Mouse (Mus musculus) right cerebral cortex, postnatal 36 days (tissue): ENCODE results near the gene Cend1.
A peak's percentile ranks its signal among the peaks of the same experiment; 100 is the strongest.
"Not testable (repeated sequence)": the region's sequence is repeated elsewhere in the genome, so short reads cannot be mapped to it uniquely, and the experiment has no call there.

ENCODE experiments used
- DNase-seq, 2 experiments: peaks; one replicate each; pipeline ENCODE4 v3.0.0; 2022; ENCODE audit warnings: low spot score in 2 of 2, mixed read lengths in 1 of 2

Cend1 gene

DNA sequence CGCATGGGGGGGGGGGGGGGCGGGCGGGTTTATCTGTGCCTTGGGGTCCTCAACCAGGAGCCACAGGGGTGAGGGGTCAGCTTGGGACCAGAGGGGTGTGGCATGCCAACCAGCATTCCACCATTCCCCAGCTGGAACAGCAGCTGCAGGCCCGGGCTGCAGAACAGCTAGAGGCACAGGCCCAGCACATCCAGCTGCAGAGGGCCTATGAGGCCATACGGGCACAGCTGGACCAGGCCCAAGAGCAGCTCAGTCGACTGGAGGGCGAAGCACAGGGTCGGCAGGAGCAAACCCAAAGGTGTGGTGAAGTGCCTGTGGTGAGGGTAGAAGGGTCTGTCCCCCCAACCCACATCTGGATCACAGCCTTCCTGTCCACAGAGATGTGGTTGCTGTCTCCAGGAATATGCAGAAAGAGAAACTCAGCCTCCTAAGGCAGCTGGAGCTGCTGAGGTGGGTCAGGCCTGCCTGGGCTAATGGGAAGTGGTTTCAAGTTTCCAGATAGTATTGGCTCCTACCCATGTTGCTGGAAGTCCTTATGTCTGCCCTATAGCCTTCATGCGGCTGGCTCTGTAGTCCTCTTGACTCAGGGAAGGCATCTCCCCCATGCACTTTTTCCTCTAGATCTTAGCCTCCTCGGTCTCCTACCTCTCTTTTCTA lies 36.2 kb upstream of the Cend1 start:
- DNase-seq, result no peak

DNA sequence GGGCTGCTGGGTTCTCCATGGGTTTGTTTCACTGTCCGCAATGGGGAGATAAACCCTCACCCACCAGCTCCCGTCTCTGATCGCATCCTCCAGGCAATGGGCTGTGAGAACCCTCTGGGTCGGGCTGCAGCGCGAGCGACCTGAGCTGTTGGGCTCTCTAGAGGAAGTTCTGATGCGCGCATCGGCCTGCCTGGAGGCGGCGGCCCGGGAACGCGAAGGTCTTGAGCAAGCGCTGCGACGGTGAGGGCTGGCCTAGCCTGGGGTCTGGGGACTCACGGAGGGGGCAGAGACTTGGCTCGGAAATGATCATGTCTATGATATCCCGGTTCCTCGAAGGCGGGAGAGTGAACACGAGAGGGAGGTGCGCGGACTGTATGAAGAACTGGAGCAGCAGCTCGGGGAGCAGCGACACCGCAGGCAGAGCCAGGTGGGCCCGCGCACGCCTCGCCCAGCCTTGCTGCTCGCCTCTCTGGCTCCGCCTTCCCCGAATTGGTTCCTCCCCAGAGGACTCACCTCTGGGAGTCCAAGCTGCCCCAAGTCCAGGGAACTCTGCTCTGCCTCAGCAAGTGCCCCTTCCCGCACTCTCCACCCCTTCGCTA lies 35.4 kb upstream of the Cend1 start:
- no peak for DNase-seq

DNA sequence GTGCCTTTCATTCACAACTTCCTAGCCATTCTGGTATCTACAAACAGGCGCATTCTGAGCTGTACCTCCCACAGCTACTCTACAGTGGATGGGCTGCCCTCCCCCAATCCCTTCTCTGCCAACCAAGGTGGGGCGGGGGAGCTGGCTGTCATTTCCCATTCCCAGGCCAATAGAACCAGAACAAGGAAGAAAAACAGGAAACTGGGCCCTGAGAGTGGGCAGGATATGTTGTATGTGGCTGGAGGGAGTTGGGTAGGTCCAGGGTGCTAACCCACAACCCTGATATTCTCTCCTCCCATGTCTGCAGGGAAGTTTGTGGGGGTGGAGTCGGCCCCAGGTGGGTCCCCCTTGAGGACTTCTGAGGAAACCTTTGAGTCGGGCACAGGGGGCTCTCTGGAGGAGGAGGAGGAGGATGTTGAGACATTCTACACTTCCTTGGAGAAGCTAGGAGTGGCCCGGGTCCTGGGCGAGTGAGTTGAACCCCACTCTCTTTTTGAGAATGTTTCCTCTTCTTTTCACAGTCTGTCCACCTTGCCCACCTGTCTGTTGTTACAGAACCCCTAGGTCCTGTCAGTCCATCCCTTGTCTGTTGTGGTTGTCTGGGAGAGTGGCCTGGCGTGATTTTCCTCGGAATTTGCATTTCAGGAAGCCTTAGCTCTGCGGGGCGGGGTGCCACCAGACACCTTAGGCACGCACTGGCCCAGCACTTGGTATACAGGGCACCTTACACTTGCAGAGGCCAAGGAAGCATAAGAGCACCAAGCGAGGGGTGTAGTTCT lies 34.7 kb upstream of the Cend1 start:
- no peak for DNase-seq

DNA sequence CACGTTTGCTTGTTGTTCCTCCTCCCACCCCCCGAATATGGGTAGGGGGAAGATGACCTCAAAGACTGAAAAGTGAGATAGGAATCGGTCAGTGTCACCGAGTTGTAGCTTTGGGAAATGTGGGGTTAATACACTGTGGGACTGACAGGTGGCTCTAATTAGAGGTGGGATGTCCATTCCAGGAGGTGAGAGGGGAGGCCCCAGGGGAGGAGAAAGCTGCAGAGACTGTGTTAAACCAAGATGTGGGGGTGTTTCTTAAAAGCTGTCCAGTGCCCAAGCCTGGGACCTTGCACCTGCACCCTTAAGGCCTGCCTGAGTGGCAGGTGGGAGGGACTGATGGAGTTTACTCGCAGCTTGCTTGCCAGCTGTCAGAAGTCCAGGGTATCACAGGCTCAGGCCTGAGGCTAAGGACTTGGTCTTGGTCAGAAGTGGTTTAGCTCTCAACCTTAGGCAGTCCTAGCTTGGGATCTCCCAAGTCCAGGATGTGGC lies 33.1 kb upstream of the Cend1 start:
- no peak for DNase-seq

DNA sequence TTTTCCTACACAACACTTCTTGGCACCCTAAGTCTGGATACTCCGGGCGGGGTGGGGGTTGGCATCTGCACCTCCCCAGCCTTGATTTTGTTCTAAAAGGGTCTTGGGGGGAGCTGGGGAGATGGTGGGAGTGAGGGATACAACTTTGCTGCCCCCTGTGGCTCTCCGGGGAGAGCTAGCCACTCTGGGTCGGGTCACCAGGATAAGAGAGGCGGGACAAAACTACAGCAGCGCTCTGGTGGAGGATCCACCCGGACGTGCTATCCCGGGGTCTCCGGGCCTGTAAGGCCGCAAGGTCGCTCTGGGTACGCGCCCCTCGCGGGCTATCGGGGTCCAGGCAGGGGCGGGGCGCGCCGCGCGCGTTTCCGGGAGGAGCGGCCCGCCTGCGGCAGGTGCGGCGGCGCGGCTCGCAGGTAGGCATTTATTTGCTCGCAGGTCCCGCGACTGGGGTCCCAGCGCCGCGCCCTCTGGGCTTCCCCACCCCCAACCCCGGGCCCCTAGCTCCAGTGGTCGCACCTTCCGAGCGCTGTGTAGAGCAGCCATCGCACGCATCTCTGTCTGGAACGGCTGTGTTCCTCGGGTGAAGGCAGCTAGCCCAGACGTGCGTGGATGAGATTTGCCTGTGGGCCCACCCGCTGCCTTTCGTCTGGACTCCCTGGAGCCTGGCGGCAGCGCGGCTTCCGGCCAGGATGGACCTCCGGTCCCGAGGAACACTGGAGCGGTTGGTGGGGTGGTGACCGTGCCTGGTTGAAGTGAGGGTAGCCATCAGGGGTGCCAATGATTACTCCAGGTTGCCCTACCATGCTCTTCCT lies 32.4 kb upstream of the Cend1 start:
- DNase-seq, result no peak

DNA sequence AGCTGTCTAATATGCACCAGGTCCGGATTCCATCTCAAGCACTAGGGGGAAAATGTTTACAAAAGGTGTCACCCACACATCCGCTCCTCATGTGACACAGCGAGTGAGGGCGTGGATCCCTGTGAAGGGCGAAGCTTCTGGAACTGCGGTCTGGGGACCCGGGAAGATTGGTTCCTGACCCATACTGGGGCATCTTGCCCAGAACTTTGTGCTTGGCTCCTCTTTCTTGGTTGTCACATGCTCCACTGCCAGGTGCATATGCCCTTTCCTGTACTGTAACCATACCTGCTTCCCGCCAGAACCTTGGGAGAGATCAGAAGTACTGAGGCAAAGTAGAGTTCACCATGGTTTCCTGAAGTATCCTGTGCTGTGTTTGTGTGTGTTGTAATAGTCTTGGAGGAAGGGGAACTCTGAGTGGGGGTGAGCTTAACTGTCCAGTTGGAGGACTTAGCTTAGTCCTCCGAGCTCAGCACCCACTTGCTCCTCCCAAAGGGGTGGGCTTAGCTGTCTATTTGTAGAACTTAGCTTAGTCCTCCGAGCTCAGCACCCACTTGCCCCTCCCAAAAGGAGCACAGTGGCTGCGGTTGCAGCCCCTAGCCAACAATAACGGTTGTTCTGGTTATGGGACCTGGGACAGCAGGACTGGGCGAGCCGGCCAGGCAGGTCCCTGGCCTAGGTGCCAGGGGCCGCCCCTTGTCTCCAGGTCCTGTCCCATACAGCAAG lies 31.3 kb upstream of the Cend1 start, which contains the start of gene Cracr2b:
Gene Cracr2b, plus strand, starts transcription at position 704 of the 723 bp plus-strand sequence.
- no peak for DNase-seq

DNA sequence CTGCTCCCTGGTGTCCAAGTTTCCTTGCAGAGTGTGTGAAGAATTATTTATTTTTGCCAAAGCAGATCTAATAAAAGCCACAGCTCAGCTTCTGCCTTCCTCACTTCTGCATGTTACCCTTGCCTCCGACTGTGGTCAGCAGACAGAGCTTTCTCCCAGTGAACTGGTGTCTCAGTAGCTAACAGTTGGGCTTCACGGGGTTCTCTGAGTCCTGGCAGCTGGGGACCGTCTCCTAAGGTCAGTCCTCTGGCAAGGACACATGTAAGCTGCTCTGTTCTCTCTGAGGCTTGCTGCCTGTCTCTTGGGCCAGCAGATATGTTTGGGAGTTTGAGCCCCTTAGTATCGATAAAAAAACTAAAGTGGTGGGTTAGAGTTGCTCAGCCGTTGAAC lies 30.7 kb upstream of the Cend1 start:
- no peak for DNase-seq

DNA sequence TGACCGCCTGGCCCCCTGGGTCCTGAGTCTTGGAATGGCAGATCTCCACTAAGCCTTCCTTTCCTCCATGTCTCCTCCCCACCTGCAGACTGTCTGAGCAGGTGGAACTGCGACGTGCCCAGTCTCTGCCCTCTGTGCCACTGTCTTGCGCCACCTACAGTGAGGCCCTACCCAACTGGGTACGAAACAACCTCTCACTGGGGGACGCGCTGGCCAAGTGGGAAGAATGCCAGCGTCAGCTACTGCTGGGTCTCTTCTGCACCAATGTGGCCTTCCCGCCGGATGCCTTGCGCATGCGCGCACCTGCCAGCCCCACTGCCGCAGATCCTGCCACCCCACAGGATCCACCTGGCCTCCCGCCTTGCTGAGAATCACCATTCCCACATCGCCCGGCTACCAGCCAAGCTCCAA lies 30.0 kb upstream of the Cend1 start:
- no peak for DNase-seq

DNA sequence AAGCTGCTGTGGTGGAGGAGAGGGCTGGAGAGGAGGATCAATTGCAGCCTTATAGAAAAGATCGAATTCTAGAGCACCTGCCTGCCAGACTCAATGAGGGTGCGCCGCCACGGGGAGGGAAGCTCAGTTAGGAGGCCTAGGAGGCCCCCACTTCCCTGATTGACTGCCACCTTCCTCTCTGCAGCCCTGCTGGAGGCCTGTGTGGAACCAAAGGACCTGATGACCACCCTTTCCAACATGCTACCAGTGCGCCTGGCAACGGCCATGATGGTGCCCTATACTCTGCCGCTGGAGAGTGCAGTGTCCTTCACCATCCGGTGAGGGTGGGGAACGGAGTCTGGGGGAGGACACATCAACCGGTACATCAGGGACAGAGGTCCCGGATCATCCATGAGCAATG lies 29.4 kb upstream of the Cend1 start:
- DNase-seq, result no peak

DNA sequence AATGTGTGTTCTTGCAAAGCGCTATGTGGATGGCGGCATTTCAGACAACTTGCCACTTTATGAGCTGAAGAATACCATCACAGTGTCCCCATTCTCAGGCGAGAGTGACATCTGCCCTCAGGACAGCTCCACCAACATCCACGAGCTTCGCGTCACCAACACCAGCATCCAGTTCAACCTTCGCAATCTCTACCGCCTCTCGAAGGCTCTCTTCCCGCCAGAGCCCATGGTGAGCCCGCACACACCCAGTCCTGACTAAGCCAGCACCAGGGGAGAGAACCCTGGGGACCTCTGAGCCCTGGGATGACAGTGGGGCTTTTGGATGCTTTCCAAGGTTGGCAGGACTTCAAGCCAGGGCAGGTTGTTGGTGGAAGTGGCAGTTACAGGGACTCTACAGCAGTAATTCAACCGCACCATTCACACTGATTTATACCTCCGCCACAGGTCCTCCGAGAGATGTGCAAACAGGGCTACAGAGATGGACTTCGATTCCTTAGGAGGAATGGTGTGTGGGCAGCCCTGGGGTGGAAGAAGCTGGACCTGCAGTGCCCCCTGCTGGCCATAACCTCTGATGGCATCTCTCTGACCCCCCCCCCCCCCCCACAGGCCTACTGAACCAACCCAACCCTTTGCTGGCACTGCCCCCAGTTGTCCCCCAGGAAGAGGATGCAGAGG lies 28.8 kb upstream of the Cend1 start:
- DNase-seq, result no peak

DNA sequence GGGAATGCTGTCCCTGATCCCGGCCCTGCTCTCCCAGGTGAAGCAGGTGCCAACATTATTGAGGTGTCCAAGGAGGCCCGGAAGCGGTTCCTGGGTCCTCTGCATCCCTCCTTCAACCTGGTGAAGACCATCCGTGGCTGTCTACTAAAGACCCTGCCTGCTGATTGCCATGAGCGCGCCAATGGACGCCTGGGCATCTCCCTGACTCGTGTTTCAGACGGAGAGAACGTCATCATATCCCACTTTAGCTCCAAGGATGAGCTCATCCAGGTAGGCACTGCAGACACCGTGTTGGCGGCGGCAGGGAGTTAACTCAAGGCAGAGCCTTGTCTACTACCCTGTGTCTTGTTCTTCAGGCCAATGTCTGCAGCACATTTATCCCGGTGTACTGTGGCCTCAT lies 27.9 kb upstream of the Cend1 start:
- no peak for DNase-seq

DNA sequence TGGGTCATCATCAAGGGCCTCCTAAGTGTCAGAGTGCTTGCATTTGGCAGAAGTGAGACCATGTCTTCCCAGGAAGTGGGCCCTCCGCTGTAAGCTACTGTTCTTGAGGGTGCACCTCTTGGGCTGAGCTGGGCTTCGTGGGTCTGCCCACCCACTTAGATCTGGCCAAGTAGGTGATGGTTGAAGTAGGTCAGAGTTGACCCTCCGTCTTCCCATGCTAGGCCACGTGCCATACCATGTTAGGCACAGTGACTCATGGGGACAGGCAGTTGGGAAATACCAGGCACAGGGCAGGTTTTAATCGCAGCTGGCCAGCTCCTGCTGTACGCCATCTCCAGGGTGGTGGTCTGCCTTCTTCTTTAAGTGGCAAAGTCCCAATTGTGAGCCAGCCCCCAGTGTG lies 27.4 kb upstream of the Cend1 start:
- DNase-seq, result no peak

DNA sequence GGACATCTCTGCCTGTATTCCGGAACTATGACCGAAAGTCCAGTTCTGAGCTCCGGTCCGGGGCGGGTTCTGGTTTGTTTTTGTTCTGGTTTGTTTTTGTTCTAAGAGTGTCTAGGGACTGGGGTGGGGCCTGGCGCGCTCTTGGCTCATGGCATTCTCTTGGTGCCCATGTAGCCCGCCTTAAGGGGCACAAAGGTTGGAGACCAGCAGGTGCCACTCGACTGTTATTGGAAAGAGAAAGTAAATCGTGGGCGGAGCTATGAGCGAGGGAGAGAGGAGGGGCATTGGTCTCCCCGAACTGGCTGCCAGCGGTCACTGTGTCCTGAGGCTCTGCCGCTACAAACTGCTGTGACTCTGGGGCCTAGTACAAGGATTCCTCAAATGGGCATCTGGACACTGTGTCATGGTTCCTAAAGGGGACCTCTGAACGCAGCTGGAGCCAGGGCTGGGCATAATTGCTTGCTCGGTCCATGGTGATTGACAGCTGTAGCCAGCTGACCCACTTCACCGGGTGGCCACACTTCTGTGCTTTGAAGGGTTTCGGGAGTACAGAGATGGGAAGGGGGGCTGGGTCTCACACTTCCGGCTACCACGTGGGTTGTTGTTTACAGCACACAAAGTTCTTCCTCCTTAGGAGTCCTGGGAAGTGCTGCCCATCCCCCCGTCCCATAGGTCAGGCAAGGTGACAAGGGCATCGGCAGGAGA lies 26.5 kb upstream of the Cend1 start:
- no peak for DNase-seq

DNA sequence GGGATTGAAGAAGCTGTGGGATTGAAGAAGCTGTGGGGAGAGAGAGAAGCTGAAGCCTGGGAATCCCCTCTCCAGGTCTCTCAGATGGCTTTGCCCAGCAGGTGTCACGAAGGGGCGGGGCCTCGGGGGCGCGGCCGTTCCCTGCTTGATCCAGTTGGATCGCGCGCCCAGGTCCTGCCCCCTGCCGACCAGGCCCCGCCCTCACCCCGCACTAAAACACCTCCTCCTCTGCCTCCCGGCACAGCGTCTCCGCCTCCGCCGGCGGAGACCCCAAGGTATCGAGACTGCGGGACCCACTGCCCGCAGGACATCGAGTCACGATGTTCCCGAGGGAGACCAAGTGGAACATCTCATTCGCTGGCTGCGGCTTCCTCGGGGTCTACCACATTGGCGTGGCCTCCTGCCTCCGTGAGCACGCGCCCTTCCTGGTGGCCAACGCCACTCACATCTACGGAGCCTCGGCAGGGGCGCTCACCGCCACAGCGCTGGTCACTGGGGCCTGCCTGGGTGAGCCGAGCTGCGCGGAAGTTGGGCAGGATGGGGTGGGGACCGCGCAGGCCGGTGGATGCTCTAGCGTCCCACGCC lies 25.8 kb upstream of the Cend1 start, which contains the start of gene Pnpla2:
Gene Pnpla2, plus strand, starts transcription at position 232 of the 585 bp plus-strand sequence.
- peak; percentile 87 to 89 for DNase-seq

DNA sequence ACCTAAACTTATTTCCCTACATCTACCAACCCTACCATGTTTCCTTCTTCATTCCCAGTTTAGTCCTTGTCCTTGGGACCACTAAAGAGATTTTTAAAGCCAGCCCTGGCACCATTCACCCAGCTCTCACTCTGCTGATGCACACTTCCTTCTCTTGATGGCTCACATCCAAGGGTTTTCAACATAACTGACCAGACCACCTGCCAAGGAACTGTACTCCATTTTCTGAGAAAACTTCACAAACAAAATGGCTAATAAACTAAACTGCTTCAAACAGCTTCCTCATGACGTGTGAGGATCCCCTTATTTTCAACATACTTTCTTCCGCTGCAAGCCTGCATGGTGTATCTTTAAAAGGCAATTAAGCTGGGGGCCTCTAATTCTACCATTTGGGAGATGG lies 24.3 kb upstream of the Cend1 start:
- DNase-seq, result no peak

DNA sequence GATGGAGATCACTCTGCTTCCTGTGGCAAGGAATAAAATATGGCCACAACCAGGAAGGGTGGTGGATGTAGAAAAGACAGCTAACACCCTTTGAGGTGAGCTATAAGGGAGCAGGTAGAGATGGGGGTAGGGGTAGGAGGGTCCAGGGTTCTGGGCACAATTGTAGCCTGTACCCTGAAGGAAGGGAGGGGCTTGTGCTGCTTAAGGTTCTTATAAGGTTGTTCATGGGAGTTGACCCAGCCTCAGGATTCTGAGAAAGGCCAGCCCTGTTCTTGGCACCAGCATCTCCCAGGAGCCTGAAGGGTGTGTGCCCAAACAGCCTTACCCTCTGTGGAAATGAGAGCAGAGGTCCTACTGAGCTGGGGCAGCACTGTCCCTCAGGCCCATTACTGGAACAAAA lies 22.6 kb upstream of the Cend1 start:
- DNase-seq, result no peak

DNA sequence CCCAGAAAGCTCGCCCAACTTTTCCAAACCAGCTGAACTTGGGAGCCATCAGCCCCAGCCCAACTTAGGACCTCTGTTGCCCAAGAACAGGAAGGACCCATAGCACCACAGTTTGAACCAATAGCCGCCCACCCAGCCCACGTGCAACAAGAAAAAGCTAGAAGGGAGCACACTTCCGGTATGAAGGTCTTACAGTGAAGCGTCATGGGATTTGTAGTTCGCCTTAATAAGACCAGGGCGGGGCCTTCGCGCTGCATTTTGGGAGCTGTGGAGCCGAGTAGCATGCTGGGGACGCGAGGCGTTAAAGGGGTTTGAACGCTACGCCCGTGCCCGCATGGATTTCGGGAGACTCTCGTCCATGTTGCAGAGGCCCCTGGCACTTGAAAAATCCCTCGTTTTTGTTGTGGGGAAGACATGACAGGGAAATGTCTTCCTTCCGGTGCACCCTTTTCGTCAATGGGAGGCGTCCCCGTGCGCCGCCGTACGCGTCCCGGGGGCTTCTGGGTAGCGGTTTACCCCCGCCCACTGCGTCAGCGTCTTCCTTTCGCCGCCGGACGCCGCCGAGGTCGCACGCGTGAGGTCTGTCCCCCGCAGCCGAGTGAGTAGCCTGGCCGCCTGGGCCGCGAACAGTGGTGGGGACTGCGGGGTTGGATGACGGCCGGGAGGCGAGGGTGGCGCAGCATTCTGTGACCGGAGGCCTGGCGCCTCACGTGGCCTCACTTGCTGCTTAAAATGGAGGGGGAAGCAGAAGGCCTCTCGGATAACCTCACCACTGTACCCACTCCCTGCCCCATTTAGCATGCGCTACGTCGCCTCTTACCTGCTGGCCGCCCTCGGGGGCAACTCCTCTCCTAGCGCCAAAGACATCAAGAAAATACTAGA lies 18.1 kb upstream of the Cend1 start, which contains the start of gene Rplp2:
Gene Rplp2, plus strand, starts transcription at position 261 of the 882 bp plus-strand sequence.
- peak; percentile 92 to 93 for DNase-seq

DNA sequence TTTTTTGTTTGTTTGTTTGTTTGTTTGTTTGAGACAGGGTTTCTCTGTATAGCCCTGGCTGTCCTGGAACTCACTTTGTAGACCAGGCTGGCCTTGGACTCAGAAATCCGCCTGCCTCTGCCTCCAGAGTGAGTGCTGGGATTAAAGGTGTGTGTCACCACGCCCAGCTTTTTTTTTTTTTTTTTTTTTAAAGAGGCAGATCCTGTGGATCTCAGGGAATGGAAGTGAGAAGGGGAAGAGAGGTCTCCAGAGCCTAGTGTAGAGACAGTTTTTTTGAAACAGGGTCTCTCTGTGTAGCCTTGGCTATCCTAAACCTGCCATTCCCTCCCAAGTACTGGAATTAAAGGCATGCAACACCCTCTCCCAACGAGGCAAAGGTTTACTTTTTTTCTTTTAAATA lies 17.1 kb upstream of the Cend1 start:
- DNase-seq, result not testable (repeated sequence)
